Mouse (Mus musculus): ENCODE results near the gene Atp1a4. TPM values are rescaled to one million over a fixed set of nuclear protein-coding genes. Genes with fewer than 3 reads are reported as not detected.

Atp1a4 gene
- polyA plus RNA-seq, 1 experiment from 2014 or later: not detected

GRCm38 (mm10) chr1:172297611-172298537 lies 39.7 kb upstream of the Atp1a4 start, which contains the start of gene Atp1a2:
Gene Atp1a2, minus strand, starts transcription at chr1:172298064.
- peaks cover 28% of the 10 kb centered on the region for H3K4me1 ChIP-seq
- H3K27me3 ChIP-seq (replicated peaks): no peaks in the 10 kb centered on the region
- 9% methylated on average over 16 of the region's 16 CpGs for WGBS
- H3K9me3 ChIP-seq: no peaks in the 10 kb centered on the region
- H3K36me3 ChIP-seq: no peaks in the 10 kb centered on the region
- peak within 1 kb of the TSS; percentile 71 for H3K27ac ChIP-seq
- ATAC-seq (ENCODE audit: insufficient read depth, low FRiP score, low read depth): peak; percentile 28; the same call in 1 of the 2 replicates
- H3K4me2 ChIP-seq: peak within 1 kb of the TSS; percentile 51
- no peak within 1 kb of the TSS for H3K9ac ChIP-seq
- peak within 1 kb of the TSS; percentile 26 for H3K4me3 ChIP-seq (replicated peaks)

GRCm38 (mm10) chr1:172296816-172297510 lies 38.7 kb upstream of the Atp1a4 start:
- no peak for ATAC-seq (ENCODE audit: insufficient read depth, low FRiP score, low read depth)
- H3K9me3 ChIP-seq: no peaks in the 10 kb centered on the region
- no peak overlapping the region for H3K9ac ChIP-seq
- H3K4me2 ChIP-seq: peak overlapping the region; percentile 51
- peak overlapping the region; percentile 71 for H3K27ac ChIP-seq
- H3K27me3 ChIP-seq (replicated peaks): no peaks in the 10 kb centered on the region
- H3K4me1 ChIP-seq: peaks cover 25% of the 10 kb centered on the region
- no peaks in the 10 kb centered on the region for H3K36me3 ChIP-seq
- 68% methylated on average over 6 of the region's 6 CpGs for WGBS
- H3K4me3 ChIP-seq (replicated peaks): peak overlapping the region; percentile 26

- peak; percentile 23; the same call in 1 of the 2 replicates for ATAC-seq (ENCODE audit: insufficient read depth, low FRiP score, low read depth)
- H3K36me3 ChIP-seq: no peaks in the 10 kb centered on the region
- H3K9ac ChIP-seq: no peak overlapping the region
- no peak overlapping the region for H3K4me3 ChIP-seq (replicated peaks)
- peaks cover 25% of the 10 kb centered on the region for H3K4me1 ChIP-seq
- WGBS: 37% methylated on average over 4 of the region's 4 CpGs
- peak overlapping the region; percentile 51 for H3K4me2 ChIP-seq
- no peaks in the 10 kb centered on the region for H3K27me3 ChIP-seq (replicated peaks)
- no peaks in the 10 kb centered on the region for H3K9me3 ChIP-seq
- H3K27ac ChIP-seq: peak overlapping the region; percentile 71; the same call in 1 of the 2 replicates
These were observed 37.6 kb upstream of the Atp1a4 start for GRCm38 (mm10) chr1:172295751-172296197.

- Histone ChIP-seq H3K9me3 (no peaks in the 10 kb centered on the region), H3K4me2 (no peak overlapping the region), H3K4me3 (replicated peaks) (no peak overlapping the region), H3K4me1 (peaks cover 22% of the 10 kb centered on the region), H3K27ac (no peak overlapping the region), H3K27me3 (replicated peaks) (no peaks in the 10 kb centered on the region), H3K9ac (no peak overlapping the region), H3K36me3 (no peaks in the 10 kb centered on the region)
- no peak for ATAC-seq (ENCODE audit: insufficient read depth, low FRiP score, low read depth)
- 87% methylated on average over 11 of the region's 11 CpGs for WGBS
These were observed 35.2 kb upstream of the Atp1a4 start for GRCm38 (mm10) chr1:172293449-172293848.

- WGBS: 71% methylated on average over 2 of the region's 2 CpGs
- no peak for ATAC-seq (ENCODE audit: insufficient read depth, low FRiP score, low read depth)
- no peaks in the 10 kb centered on the region for H3K36me3 ChIP-seq
These were observed 34.7 kb upstream of the Atp1a4 start for GRCm38 (mm10) chr1:172292880-172293279.

GRCm38 (mm10) chr1:172289617-172289946 lies 31.4 kb upstream of the Atp1a4 start:
- no peak overlapping the region for H3K9ac ChIP-seq
- no peaks in the 10 kb centered on the region for H3K27me3 ChIP-seq (replicated peaks)
- H3K4me1 ChIP-seq: no peaks in the 10 kb centered on the region
- no peak overlapping the region for H3K4me2 ChIP-seq
- ATAC-seq (ENCODE audit: insufficient read depth, low FRiP score, low read depth): no peak
- H3K27ac ChIP-seq: no peak overlapping the region
- no peak overlapping the region for H3K4me3 ChIP-seq (replicated peaks)
- no peaks in the 10 kb centered on the region for H3K36me3 ChIP-seq
- no peaks in the 10 kb centered on the region for H3K9me3 ChIP-seq
- WGBS: 63% methylated on average over 3 of the region's 3 CpGs

More at GRCm38 (mm10) chr1:172292880-172293279, 34.7 kb upstream of the Atp1a4 start:
- Histone ChIP-seq H3K27ac (no peak overlapping the region), H3K27me3 (replicated peaks) (no peaks in the 10 kb centered on the region), H3K9ac (no peak overlapping the region), H3K4me1 (peaks cover 22% of the 10 kb centered on the region), H3K4me2 (no peak overlapping the region), H3K9me3 (no peaks in the 10 kb centered on the region), H3K4me3 (replicated peaks) (no peak overlapping the region)

GRCm38 (mm10) chr1:172288900-172289616 lies 30.8 kb upstream of the Atp1a4 start:
- Histone ChIP-seq H3K4me2 (no peak overlapping the region), H3K36me3 (no peaks in the 10 kb centered on the region), H3K9me3 (no peaks in the 10 kb centered on the region), H3K27ac (no peak overlapping the region), H3K4me1 (no peaks in the 10 kb centered on the region), H3K4me3 (replicated peaks) (no peak overlapping the region), H3K9ac (no peak overlapping the region), H3K27me3 (replicated peaks) (no peaks in the 10 kb centered on the region)
- WGBS: 90% methylated on average over 11 of the region's 11 CpGs
- ATAC-seq (ENCODE audit: insufficient read depth, low FRiP score, low read depth): no peak

GRCm38 (mm10) chr1:172286740-172287139 lies 28.5 kb upstream of the Atp1a4 start:
- Histone ChIP-seq H3K36me3 (no peaks in the 10 kb centered on the region), H3K9ac (no peak overlapping the region), H3K4me1 (no peaks in the 10 kb centered on the region), H3K4me3 (replicated peaks) (no peak overlapping the region), H3K27me3 (replicated peaks) (no peaks in the 10 kb centered on the region), H3K9me3 (no peaks in the 10 kb centered on the region), H3K4me2 (no peak overlapping the region), H3K27ac (no peak overlapping the region)
- ATAC-seq (ENCODE audit: insufficient read depth, low FRiP score, low read depth): no peak
- WGBS: 90% methylated on average over 5 of the region's 5 CpGs

- no peak overlapping the region for H3K27ac ChIP-seq
- ATAC-seq (ENCODE audit: insufficient read depth, low FRiP score, low read depth): no peak
- WGBS: 86% methylated on average over 14 of the region's 14 CpGs
- no peak overlapping the region for H3K9ac ChIP-seq
- no peaks in the 10 kb centered on the region for H3K27me3 ChIP-seq (replicated peaks)
- H3K4me2 ChIP-seq: no peak overlapping the region
- H3K36me3 ChIP-seq: no peaks in the 10 kb centered on the region
- no peaks in the 10 kb centered on the region for H3K9me3 ChIP-seq
- no peaks in the 10 kb centered on the region for H3K4me1 ChIP-seq
- no peak overlapping the region for H3K4me3 ChIP-seq (replicated peaks)
These were observed 26.0 kb upstream of the Atp1a4 start for GRCm38 (mm10) chr1:172284221-172284620.

GRCm38 (mm10) chr1:172283073-172283472 lies 24.9 kb upstream of the Atp1a4 start:
- WGBS: 92% methylated on average over 6 of the region's 6 CpGs
- H3K36me3 ChIP-seq: no peaks in the 10 kb centered on the region
- H3K27me3 ChIP-seq (replicated peaks): no peaks in the 10 kb centered on the region
- H3K27ac ChIP-seq: no peak overlapping the region
- H3K4me1 ChIP-seq: no peaks in the 10 kb centered on the region
- no peaks in the 10 kb centered on the region for H3K9me3 ChIP-seq
- H3K9ac ChIP-seq: no peak overlapping the region
- ATAC-seq (ENCODE audit: insufficient read depth, low FRiP score, low read depth): no peak
- H3K4me2 ChIP-seq: no peak overlapping the region
- no peak overlapping the region for H3K4me3 ChIP-seq (replicated peaks)

GRCm38 (mm10) chr1:172281522-172282254 lies 23.5 kb upstream of the Atp1a4 start:
- no peak for ATAC-seq (ENCODE audit: insufficient read depth, low FRiP score, low read depth)
- Histone ChIP-seq H3K4me3 (replicated peaks) (no peak overlapping the region), H3K4me2 (no peak overlapping the region), H3K36me3 (no peaks in the 10 kb centered on the region), H3K9me3 (no peaks in the 10 kb centered on the region), H3K27me3 (replicated peaks) (no peaks in the 10 kb centered on the region), H3K4me1 (no peaks in the 10 kb centered on the region), H3K9ac (no peak overlapping the region), H3K27ac (no peak overlapping the region)
- WGBS: 66% methylated on average over 10 of the region's 10 CpGs

Data from stomach, embryonic 15.5 days (tissue).